Mouse (Mus musculus) kidney, embryonic 15.5 days (tissue): ENCODE results near the gene Mmp15. TPM values are rescaled to one million over a fixed set of nuclear protein-coding genes. Genes with fewer than 3 reads are reported as not detected.

ENCODE experiments used
- ATAC-seq: fragments of 200-750 bp; cut with Nextera tagmentation; replicated peaks from 2 replicates; pipeline ENCODE4 v1.8.0; 2017; ENCODE audit warnings: moderate TSS enrichment; ENCODE audit not compliant: low FRiP score
- H3K27ac ChIP-seq: fragments of 300-500 bp; sonication (generic); 2 replicates; pipeline ENCODE4 v1.5.1; 2015; ENCODE audit warnings: mild to moderate bottlenecking, inconsistent platforms
- H3K27me3 ChIP-seq: fragments of 300-500 bp; sonication (generic); 2 replicates; pipeline ENCODE4 v1.6.1; 2015; ENCODE audit warnings: inconsistent platforms
- H3K36me3 ChIP-seq: fragments of 300-500 bp; sonication (generic); 2 replicates; pipeline ENCODE4 v1.6.1; 2015; ENCODE audit warnings: inconsistent platforms
- H3K4me1 ChIP-seq: fragments of 300-500 bp; sonication (generic); 2 replicates; pipeline ENCODE4 v1.6.1; 2015; ENCODE audit warnings: inconsistent platforms
- H3K4me2 ChIP-seq: fragments of 300-500 bp; sonication (generic); 2 replicates; pipeline ENCODE4 v1.6.1; 2015; ENCODE audit warnings: moderate library complexity, mild to moderate bottlenecking, inconsistent platforms
- H3K4me3 ChIP-seq: fragments of 300-500 bp; sonication (generic); replicated peaks from 2 replicates; pipeline ENCODE4 v1.5.1; 2015; ENCODE audit warnings: mild to moderate bottlenecking, inconsistent platforms
- H3K9ac ChIP-seq: fragments of 300-500 bp; sonication (generic); 2 replicates; pipeline ENCODE4 v1.6.1; 2015; ENCODE audit warnings: mild to moderate bottlenecking, inconsistent platforms
- H3K9me3 ChIP-seq: fragments of 300-500 bp; sonication (generic); replicated peaks from 2 replicates; pipeline ENCODE4 v1.6.1; 2016; ENCODE audit warnings: inconsistent platforms
- WGBS: fragments of 180-500 bp; shearing (Covaris S2); methylation state at CpG from one replicate; pipeline ENCODE4 v1.1.7; 2015; ENCODE audit warnings: mixed read lengths; 5-methylcytosine and 5-hydroxymethylcytosine counted together
- polyA plus RNA-seq: library from polyadenylated mRNA; unstranded; fragments of >200 nt; fragmentation: Nextera tagmentation; extraction: Ambion mirVana; gene quantifications from 2 replicates; pipeline ENCODE4 v1.2.1, GENCODE M21; 2015

The Mmp15 gene
- polyA plus RNA-seq, 1 experiment from 2014 or later = 12.3 TPM

DNA sequence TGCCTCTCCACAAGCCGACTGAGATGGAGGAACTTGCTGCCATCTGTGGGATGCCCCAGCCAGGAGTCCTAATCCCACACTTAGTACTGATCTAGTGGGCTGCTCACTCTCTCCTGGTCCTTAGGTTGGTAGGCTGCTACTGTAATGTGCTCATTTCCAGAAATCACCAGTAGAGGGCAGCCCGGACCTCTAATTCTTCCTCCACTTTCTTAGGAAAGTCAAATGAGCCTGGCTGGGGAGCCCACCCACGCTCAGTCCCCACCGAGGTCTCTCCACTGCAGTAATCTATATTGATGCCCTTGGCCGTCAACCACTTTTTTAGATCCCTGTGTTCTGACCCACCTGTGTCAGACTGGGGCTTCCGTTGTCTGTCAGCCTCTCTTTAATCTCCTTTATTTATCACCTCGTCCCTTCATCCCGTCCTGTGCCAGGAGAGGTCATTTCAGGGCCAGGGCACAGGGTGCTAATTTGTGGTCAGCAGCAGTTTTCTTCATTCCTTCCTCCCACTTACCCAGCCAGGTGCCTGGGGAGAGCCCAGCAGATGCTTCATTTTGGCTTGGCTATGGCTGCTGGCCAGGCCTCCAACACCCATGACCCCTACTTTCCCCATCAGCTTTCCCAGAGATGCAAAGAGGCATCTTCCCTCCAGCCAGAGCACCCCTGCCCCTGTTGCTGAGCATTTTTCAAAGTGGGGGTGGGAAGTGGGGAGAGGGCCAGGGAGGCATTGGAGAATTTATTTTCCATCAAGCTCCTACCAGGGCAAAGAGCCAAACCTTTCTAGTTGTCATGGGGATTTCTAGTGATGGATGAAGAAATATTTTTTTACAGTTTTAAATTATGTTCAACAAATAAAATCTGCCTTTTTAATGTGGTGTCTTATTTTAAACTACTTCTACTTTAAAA, 5.2 kb upstream of the Mmp15 start:
- WGBS = 15% methylated on average over 8 of the region's 8 CpGs
- Histone ChIP-seq H3K4me2 (no peak overlapping the region), H3K27ac (0 out of 2 replicates have a peak overlapping the region, but pooled peaks have one; percentile 20), H3K27me3 (peaks cover 4% of the 10 kb centered on the region; the same call in 1 of the 2 replicates), H3K36me3 (peaks cover 42% of the 10 kb centered on the region), H3K4me1 (peaks cover 32% of the 10 kb centered on the region), H3K4me3 (no peak overlapping the region), H3K9me3 (no peaks in the 10 kb centered on the region), H3K9ac (no peak overlapping the region)
- ATAC-seq = peak; percentile 61

DNA sequence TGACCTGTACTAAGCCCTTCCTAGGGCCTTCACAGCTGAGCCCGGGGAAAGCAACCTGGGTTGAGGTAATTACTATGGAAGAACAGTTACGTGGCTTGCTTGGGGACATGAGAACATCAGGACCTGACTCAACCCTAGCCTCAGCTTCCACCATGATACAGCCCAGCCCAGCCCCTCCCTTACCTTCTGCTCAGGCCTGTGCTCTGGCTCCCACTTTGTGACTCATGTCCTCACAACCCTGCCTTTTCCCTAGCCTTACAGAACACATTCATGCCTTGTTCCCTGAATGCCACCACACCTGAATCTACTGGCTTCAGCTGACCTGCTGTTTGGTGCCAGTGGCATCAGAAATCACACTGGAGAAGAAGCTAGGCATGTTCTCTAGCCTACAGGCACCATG, 3.7 kb upstream of the Mmp15 start:
- H3K4me2 ChIP-seq = no peak overlapping the region

DNA sequence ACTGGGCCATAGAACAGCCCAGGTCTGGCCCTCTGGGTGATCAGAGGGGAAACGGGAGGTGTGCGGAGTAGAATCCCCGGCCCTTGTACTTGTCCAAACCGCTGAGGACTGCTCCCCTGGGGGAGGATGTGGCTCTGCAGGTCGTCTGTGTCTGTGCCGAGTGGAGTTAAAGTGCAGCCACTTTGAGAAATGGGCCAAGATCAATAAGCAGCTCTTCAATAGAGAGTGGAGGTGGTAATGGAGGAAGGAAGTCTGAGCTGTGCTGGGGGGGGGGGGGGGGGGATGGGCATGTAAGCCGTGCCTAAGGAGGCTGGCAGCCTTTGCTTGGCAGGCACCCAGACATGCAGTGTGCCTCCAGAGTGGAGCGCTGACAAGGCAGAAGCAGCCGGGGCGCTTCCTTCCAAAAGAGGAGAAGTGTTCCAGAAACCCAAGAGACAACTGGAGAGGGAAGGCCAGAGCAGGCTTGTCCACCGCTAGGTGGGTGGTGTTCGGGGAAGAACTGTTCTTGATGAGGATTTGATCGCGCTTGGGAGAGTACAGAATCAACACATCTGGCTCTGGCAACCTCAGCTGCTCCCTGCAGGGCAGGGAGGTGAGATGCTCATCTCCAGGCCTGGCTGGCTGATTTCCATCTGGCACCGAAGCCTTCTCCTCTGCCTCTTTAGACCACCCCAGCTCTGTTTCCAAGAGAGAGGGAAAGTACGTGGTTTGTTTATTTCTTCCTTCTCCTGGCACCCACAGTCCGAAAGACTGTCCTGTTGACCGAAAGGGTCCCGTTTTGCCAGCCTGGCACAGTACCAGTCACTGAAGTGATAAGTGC, 3.0 kb upstream of the Mmp15 start:
- H3K9me3 ChIP-seq = no peaks in the 10 kb centered on the region
- no peak overlapping the region for H3K4me2 ChIP-seq
- peaks cover 22% of the 10 kb centered on the region for H3K36me3 ChIP-seq
- peaks cover 50% of the 10 kb centered on the region for H3K4me1 ChIP-seq
- no peak overlapping the region for H3K4me3 ChIP-seq
- peaks cover 8% of the 10 kb centered on the region; the same call in 1 of the 2 replicates for H3K27me3 ChIP-seq
- H3K27ac ChIP-seq = no peak overlapping the region
- 54% methylated on average over 19 of the region's 19 CpGs for WGBS
- no peak for ATAC-seq
- H3K9ac ChIP-seq = no peak overlapping the region

More for the DNA sequence above, 3.7 kb upstream of the Mmp15 start:
- no peaks in the 10 kb centered on the region for H3K9me3 ChIP-seq
- H3K27me3 ChIP-seq = peaks cover 4% of the 10 kb centered on the region; the same call in 1 of the 2 replicates
- WGBS = 79% methylated on average over 2 of the region's 2 CpGs
- H3K27ac ChIP-seq = no peak overlapping the region
- no peak overlapping the region for H3K4me3 ChIP-seq
- H3K9ac ChIP-seq = no peak overlapping the region
- no peak for ATAC-seq
- H3K4me1 ChIP-seq = peaks cover 44% of the 10 kb centered on the region
- H3K36me3 ChIP-seq = peaks cover 29% of the 10 kb centered on the region

DNA sequence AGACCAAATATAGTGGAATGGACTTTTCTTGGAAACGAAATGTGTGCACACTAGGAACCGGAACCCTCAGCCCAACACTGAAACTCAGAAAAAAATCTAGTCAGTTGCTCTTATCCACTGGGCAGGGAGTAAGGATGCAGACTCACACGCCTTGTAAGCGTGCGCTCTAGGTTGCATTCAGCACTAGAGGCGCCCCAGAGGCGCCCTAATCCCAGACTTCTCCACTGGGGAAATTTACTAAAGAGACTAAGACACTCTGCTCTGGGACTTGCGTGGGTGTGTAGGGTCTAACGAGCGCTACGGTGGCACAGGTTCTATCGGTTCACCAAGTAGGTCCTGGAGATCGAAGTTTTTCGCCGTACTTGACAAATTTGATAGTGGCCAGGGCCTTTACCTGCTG, 607 bp upstream of the Mmp15 start:
- Histone ChIP-seq H3K9me3 (no peaks in the 10 kb centered on the region), H3K27me3 (peaks cover 12% of the 10 kb centered on the region; the same call in 1 of the 2 replicates), H3K36me3 (no peaks in the 10 kb centered on the region), H3K9ac (no peak overlapping the region), H3K27ac (no peak overlapping the region), H3K4me2 (peak overlapping the region; percentile 99), H3K4me3 (peak overlapping the region; percentile 84), H3K4me1 (peaks cover 57% of the 10 kb centered on the region)
- WGBS = 2% methylated on average over 15 of the region's 15 CpGs
- no peak for ATAC-seq

DNA sequence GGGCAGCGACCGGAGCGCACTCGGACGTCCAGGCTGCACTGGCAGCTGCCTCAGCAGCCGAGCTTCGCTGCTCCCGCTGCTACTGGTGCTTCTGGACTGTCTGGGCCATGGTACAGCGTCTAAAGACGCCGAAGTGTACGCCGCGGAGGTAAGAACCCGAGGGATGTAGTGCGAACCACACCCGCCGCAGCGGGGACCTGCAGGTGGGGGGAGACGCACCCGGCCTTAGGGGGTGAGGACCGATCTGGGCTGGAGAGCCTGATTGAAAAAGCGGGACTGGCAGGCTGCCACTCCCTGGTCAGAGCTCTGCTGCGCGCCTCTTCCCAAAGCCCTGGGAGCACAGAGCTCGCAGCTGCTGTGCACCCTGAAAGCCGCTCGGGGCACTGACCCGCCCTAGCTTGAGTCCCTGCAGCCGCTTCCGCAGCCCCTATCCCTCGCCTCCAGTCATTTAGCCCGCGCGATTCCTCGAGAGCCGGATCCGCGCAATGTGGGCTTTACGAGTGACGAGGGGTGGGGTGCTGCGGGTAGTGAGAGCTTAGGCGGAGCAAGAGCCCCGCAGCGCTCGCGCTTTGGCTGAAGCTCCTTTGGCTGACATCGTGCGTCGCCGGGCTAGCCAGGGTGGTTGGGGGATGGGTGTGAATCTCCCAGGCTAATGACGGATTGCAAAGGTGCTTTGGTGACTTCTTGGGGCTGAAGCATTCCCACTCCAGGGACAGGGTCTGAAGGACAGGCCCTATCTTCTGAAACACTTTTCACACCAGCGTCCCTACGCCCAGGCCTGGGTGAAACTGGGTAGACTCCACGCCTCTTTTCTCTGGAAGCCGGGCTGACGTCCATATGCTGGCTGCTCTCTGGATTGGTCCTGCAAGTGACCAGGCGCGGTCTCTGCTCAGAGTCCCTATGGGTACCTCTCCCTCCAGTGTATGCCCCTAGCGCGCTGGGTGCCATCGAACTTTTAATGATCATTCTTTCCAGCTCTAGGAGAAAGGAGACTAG, 1.1 kb downstream of the Mmp15 start:
- H3K9ac ChIP-seq = peak overlapping the region; percentile 84
- H3K9me3 ChIP-seq = no peaks in the 10 kb centered on the region
- peaks cover 12% of the 10 kb centered on the region; the same call in 1 of the 2 replicates for H3K27me3 ChIP-seq
- ATAC-seq = peak; percentile 41
- peaks cover 48% of the 10 kb centered on the region for H3K4me1 ChIP-seq
- peak overlapping the region; percentile 84 for H3K4me3 ChIP-seq
- H3K4me2 ChIP-seq = peak overlapping the region; percentile 99
- H3K27ac ChIP-seq = peak overlapping the region; percentile 81
- 2% methylated on average over 61 of the region's 62 CpGs for WGBS
- no peaks in the 10 kb centered on the region for H3K36me3 ChIP-seq

DNA sequence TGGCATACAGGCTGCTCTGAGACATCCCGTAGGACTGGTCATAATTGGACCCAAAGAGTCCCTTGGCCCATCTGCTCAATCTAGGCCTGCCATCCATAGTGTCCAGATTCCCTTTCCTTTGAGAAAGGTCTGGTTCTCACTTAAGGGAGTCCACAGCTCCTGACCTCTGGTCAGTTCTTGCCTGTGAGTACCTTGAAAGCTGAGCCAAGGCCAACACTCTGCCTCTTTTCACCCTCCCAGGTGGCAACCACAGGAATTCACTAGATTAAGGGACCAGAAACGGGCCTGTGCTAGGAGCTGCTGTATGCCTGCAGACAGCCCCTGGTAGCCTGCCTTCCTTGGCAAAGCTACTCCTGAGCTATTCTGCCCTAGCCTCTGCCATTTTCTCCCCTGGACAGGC, 2.5 kb downstream of the Mmp15 start:
- WGBS = 90% methylated on average over 2 of the region's 2 CpGs
- Histone ChIP-seq H3K36me3 (no peaks in the 10 kb centered on the region), H3K4me3 (no peak overlapping the region), H3K4me1 (peaks cover 53% of the 10 kb centered on the region), H3K27ac (no peak overlapping the region), H3K9ac (no peak overlapping the region), H3K27me3 (peaks cover 10% of the 10 kb centered on the region; the same call in 1 of the 2 replicates), H3K4me2 (peak overlapping the region; percentile 99; the same call in 1 of the 2 replicates), H3K9me3 (no peaks in the 10 kb centered on the region)
- ATAC-seq = no peak

DNA sequence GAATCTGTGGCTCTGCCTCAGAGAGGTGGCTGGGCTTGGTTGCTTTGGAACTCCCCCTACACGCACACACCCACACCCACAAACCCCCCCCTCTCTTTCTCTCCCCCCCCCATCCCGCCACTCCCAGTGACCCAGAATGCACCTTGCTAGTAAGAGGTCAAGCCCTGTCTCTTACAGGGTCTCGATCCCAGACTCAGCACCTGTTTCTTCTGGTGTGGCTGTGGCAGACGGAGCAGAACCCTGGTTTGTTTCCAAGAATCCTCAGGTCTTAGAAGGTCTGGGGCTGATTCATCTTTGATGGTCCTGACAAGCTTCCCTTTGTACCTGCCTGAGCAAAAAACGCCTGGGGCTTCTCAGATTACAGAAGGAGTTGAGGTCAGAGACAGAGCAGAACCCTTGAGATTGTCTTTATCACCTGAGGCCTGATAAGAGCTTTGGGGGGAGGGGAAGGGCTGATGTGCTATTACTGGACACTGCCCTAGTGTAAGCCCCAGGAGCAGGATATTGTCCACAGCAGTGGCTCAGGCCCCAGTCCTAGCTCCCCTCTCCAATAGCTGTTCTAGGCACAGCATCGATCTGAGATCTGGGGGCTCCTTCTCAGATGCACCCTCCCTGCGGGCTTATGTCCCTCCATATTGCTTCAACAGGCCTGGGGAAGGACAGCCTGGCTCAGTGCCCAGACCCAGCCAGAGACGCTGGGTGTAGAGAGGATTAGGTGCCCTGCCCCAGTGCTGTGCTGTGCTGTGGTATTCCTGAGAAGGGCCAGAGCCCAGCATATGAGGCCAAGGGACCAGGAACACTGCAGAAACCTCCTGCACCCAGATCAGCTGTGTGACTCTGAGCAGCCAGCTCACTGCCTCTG, 6.7 kb downstream of the Mmp15 start:
- Histone ChIP-seq H3K4me3 (no peak overlapping the region), H3K4me2 (no peak overlapping the region), H3K36me3 (no peaks in the 10 kb centered on the region), H3K27me3 (peaks cover 6% of the 10 kb centered on the region; the same call in 1 of the 2 replicates), H3K4me1 (peaks cover 52% of the 10 kb centered on the region), H3K9me3 (no peaks in the 10 kb centered on the region), H3K9ac (no peak overlapping the region), H3K27ac (peak overlapping the region; percentile 30; the same call in 1 of the 2 replicates)
- WGBS = 38% methylated on average over 8 of the region's 8 CpGs
- ATAC-seq = no peak

DNA sequence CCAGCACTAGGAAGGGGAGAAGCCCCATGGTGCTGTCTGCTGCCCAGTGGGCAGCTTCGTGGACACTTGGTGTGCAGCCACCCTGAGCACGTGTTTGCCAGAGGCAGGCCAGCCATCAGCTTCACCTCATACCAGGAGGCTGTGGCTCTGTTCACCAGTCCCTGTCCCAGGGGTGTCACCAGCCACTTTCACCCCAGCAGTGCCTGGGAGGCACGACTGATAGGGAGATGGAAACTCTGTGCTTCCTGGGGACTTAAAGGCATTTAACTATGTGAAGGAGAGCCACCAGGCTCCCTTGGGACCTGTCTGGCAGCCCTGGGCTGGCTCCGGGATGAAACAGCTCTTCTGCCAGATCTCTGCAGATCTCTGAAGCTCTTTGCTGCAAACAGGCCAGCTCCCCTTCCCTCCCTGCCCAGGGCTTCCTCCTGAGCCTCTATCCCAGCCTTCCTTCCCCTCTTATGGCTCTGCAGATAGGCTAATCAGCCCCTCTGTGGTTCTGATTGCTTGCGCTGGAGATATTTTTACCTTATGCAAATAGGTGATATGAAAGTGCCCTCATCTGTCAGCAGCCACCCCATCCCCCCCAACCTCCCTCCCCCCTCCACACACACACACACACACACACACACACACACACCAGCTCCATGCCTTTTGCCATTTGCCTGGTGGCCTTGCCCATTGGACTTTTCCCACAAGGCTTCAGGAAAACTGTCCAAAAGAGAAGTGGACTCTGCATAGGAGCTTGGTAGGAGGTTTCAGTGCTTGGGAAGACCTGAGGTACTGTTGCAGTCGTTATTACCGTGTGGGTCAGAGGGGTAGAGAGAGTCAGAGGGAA, 8.3 kb downstream of the Mmp15 start:
- H3K27me3 ChIP-seq = no peaks in the 10 kb centered on the region
- 62% methylated on average over 7 of the region's 7 CpGs for WGBS
- no peak overlapping the region for H3K4me3 ChIP-seq
- ATAC-seq = no peak
- H3K9ac ChIP-seq = no peak overlapping the region
- H3K4me2 ChIP-seq = no peak overlapping the region
- no peaks in the 10 kb centered on the region for H3K36me3 ChIP-seq
- H3K9me3 ChIP-seq = no peaks in the 10 kb centered on the region
- H3K4me1 ChIP-seq = peaks cover 41% of the 10 kb centered on the region
- no peak overlapping the region for H3K27ac ChIP-seq

DNA sequence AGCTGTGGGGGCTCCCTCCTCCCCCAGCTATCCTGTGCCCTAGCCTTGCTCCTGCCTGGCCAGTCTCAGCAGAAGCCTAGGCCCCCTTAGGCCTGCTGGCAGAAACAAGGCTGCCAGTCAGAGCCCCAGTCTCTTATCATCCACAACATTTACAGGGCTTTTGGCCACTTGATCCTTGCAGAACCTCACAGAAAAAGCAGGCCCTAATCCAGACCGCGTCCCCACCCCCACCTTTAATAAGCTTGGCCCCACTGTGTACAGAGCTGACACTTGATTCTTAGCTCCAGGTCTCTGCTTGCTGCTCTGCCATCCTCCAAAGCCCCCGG, 8.9 kb downstream of the Mmp15 start:
- Histone ChIP-seq H3K9me3 (no peaks in the 10 kb centered on the region), H3K27me3 (no peaks in the 10 kb centered on the region), H3K27ac (no peak overlapping the region), H3K36me3 (no peaks in the 10 kb centered on the region), H3K4me2 (no peak overlapping the region), H3K4me1 (peaks cover 39% of the 10 kb centered on the region), H3K4me3 (no peak overlapping the region), H3K9ac (no peak overlapping the region)
- 80% methylated on average over 3 of the region's 3 CpGs for WGBS
- ATAC-seq = no peak

DNA sequence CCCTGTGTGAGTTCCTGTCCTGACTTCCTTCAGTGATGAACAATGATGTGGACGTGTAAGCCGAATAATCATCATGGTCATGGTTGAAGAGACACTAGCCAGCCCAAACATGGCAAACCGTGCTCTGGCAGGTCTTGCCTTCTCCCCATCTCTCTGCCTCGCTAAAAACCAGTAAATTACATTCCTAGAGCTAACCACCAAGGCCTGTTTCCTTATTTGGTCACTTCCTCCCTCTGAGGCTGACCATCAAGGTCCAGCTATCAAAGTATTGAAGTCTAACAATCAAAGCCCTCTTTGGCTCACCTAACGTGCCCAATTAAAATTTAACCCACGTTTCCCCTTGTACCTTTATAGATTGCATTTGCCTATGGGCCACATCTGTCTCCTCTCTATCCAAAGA, 10.2 kb downstream of the Mmp15 start:
- Histone ChIP-seq H3K4me3 (no peak overlapping the region), H3K9ac (no peak overlapping the region), H3K27ac (0 out of 2 replicates have a peak overlapping the region, but pooled peaks have one; percentile 6), H3K27me3 (no peaks in the 10 kb centered on the region), H3K36me3 (no peaks in the 10 kb centered on the region), H3K4me1 (peaks cover 39% of the 10 kb centered on the region), H3K9me3 (no peaks in the 10 kb centered on the region), H3K4me2 (no peak overlapping the region)
- ATAC-seq = no peak
- WGBS = 44% methylated on average over 6 of the region's 6 CpGs
